Mouse (Mus musculus) brain, embryonic 14.5 days (tissue): ENCODE results near the gene Mpp5.

Experiments used
- CTCF ChIP-seq: fragments of 200-500 bp; IDR thresholded peaks from 2 replicates; pipeline ENCODE4 v1.5.1; 2012; ENCODE audit warnings: inconsistent platforms, mild to moderate bottlenecking, moderate library complexity, borderline replicate concordance; ENCODE audit not compliant: insufficient read depth, insufficient read length; ENCODE audit errors: extremely low read depth
- POLR2A ChIP-seq: fragments of 200-500 bp; IDR thresholded peaks from 2 replicates; pipeline ENCODE4 v1.6.1; 2012; ENCODE audit warnings: mild to moderate bottlenecking, inconsistent platforms, borderline replicate concordance; ENCODE audit not compliant: poor library complexity, insufficient read depth, insufficient read length, severe bottlenecking; ENCODE audit errors: extremely low read depth

DNA sequence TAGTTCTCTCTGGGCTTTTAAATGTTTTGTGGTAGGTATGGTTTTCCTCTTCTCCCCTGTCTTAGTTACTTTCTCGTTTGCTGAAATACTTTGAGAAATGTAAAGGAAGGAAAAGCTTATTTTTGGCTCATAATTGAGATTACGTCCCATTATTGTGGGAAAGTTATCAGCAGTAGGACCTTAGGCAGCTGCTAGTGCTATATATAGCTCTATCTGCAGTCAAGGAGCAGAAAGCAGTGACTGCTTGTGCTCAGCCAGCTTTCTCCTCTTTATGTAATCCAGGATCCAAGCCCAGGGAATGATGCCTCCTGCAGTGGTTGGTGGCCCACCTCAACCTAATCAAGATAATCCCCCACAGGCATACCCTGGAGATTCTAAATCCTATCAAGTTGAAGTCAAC, 24.5 kb downstream of the Mpp5 start:
- TF ChIP-seq CTCF, result no peak
- no peak for TF ChIP-seq POLR2A
